Mouse (Mus musculus) forebrain, embryonic 16.5 days (tissue): ENCODE data around the gene Nop16. TPM values are rescaled to one million over a fixed set of nuclear protein-coding genes. Genes with fewer than 3 reads are reported as not detected.

Source experiments
- ATAC-seq: fragments of 200-750 bp; cut with Nextera tagmentation; 2 replicates; pipeline ENCODE4 v1.8.0; 2017; ENCODE audit warnings: mild to moderate bottlenecking, moderate library complexity
- H3K27ac ChIP-seq: fragments of 300-500 bp; sonication (generic); 2 replicates; pipeline ENCODE4 v1.5.1; 2014; ENCODE audit warnings: low read length, control low read depth
- H3K27me3 ChIP-seq: fragments of 300-500 bp; sonication (generic); replicated peaks from 2 replicates; pipeline ENCODE4 v1.6.1; 2014; ENCODE audit warnings: low read length; ENCODE audit not compliant: control insufficient read depth, insufficient read depth
- H3K36me3 ChIP-seq: fragments of 300-500 bp; sonication (generic); 2 replicates; pipeline ENCODE4 v1.6.1; 2014; ENCODE audit not compliant: control insufficient read depth, insufficient read depth
- H3K4me1 ChIP-seq: fragments of 300-500 bp; sonication (generic); replicated peaks from 2 replicates; pipeline ENCODE4 v1.6.1; 2014; ENCODE audit warnings: low read length; ENCODE audit not compliant: control insufficient read depth, insufficient read depth
- H3K4me2 ChIP-seq: fragments of 300-500 bp; sonication (generic); 2 replicates; pipeline ENCODE4 v1.6.1; 2014; ENCODE audit warnings: mild to moderate bottlenecking, low read length, control low read depth
- H3K4me3 ChIP-seq: fragments of 300-500 bp; sonication (generic); replicated peaks from 2 replicates; pipeline ENCODE4 v1.5.1; 2014; ENCODE audit warnings: mild to moderate bottlenecking, low read length, control low read depth
- H3K9ac ChIP-seq: fragments of 300-500 bp; sonication (generic); replicated peaks from 2 replicates; pipeline ENCODE4 v1.6.1; 2014; ENCODE audit warnings: low read depth, low read length, control low read depth
- H3K9me3 ChIP-seq: fragments of 300-500 bp; sonication (generic); 2 replicates; pipeline ENCODE4 v1.6.1; 2016; ENCODE audit warnings: low read length; ENCODE audit not compliant: control insufficient read depth
- WGBS: fragments of 180-500 bp; shearing (Covaris S2); extraction: QIAGEN DNeasy Blood & Tissue Kit; methylation state at CpG from one replicate; pipeline ENCODE4 v1.1.7; 2014; 5-methylcytosine and 5-hydroxymethylcytosine counted together
- polyA plus RNA-seq: library from polyadenylated mRNA; unstranded; fragments of >200 nt; fragmentation: Nextera tagmentation; extraction: Ambion mirVana; gene quantifications from 2 replicates; pipeline ENCODE4 v1.2.1, GENCODE M21; 2015

The Nop16 gene
- 67.7 and 69.8 TPM in 2 replicates for polyA plus RNA-seq

GRCm38 (mm10) chr13:54589996-54590951 lies at the start of gene Nop16, which contains the start of gene Higd2a:
TSS of gene Nop16 (minus strand) at chr13:54590090.
TSS of gene Higd2a (plus strand) at chr13:54590207.
- under 1% methylated on average over 51 of the region's 51 CpGs for WGBS

GRCm38 (mm10) chr13:54635011-54635410 lies 45.1 kb upstream of the Nop16 start:
- no peak for ATAC-seq
- no peak overlapping the region for H3K4me2 ChIP-seq
- H3K27ac ChIP-seq: no peak overlapping the region
- WGBS: 96% methylated on average over 3 of the region's 3 CpGs
- peaks cover 12% of the 10 kb centered on the region for H3K36me3 ChIP-seq
- no peak overlapping the region for H3K4me3 ChIP-seq
- H3K4me1 ChIP-seq: no peaks in the 10 kb centered on the region
- H3K9ac ChIP-seq: no peak overlapping the region
- H3K27me3 ChIP-seq: no peaks in the 10 kb centered on the region
- no peaks in the 10 kb centered on the region for H3K9me3 ChIP-seq

More at GRCm38 (mm10) chr13:54589996-54590951, at the start of gene Nop16, which contains the start of gene Higd2a:
- peak; percentile 97 for ATAC-seq
- Histone ChIP-seq H3K9ac (peak within 1 kb of the TSS; percentile 83), H3K27me3 (no peaks in the 10 kb centered on the region), H3K4me2 (peak within 1 kb of the TSS; percentile 79), H3K36me3 (no peaks in the 10 kb centered on the region), H3K9me3 (no peaks in the 10 kb centered on the region), H3K4me1 (peaks cover 25% of the 10 kb centered on the region), H3K27ac (peak within 1 kb of the TSS; percentile 90), H3K4me3 (peak within 1 kb of the TSS; percentile 92)

GRCm38 (mm10) chr13:54632731-54633277 lies 42.9 kb upstream of the Nop16 start:
- Histone ChIP-seq H3K4me2 (no peak overlapping the region), H3K9ac (no peak overlapping the region), H3K27ac (no peak overlapping the region), H3K4me3 (no peak overlapping the region), H3K36me3 (no peaks in the 10 kb centered on the region; the same call in 1 of the 2 replicates), H3K27me3 (no peaks in the 10 kb centered on the region), H3K9me3 (no peaks in the 10 kb centered on the region), H3K4me1 (no peaks in the 10 kb centered on the region)
- 65% methylated on average over 3 of the region's 3 CpGs for WGBS
- ATAC-seq: no peak

- no peak overlapping the region for H3K27ac ChIP-seq
- H3K27me3 ChIP-seq: no peaks in the 10 kb centered on the region
- no peaks in the 10 kb centered on the region for H3K9me3 ChIP-seq
- H3K9ac ChIP-seq: no peak overlapping the region
- H3K4me3 ChIP-seq: no peak overlapping the region
- peaks cover 6% of the 10 kb centered on the region; the same call in 1 of the 2 replicates for H3K4me1 ChIP-seq
- no peak overlapping the region for H3K4me2 ChIP-seq
- H3K36me3 ChIP-seq: no peaks in the 10 kb centered on the region
- no peak for ATAC-seq
- 83% methylated on average over 4 of the region's 4 CpGs for WGBS
Measured at GRCm38 (mm10) chr13:54629128-54629527, 39.2 kb upstream of the Nop16 start.

- under 1% methylated on average over 27 of the region's 27 CpGs for WGBS
- Histone ChIP-seq H3K4me3 (peak overlapping the region; percentile 98), H3K4me1 (peaks cover 22% of the 10 kb centered on the region), H3K36me3 (no peaks in the 10 kb centered on the region), H3K9me3 (no peaks in the 10 kb centered on the region), H3K4me2 (peak overlapping the region; percentile 97), H3K9ac (peak overlapping the region; percentile 94), H3K27me3 (no peaks in the 10 kb centered on the region), H3K27ac (peak overlapping the region; percentile 88)
- no peak for ATAC-seq
Measured at GRCm38 (mm10) chr13:54621960-54622521, 32.2 kb upstream of the Nop16 start.

- Histone ChIP-seq H3K27ac (peak within 1 kb of the TSS; percentile 88), H3K4me3 (peak within 1 kb of the TSS; percentile 98), H3K4me2 (peak within 1 kb of the TSS; percentile 97), H3K4me1 (peaks cover 22% of the 10 kb centered on the region), H3K9ac (peak within 1 kb of the TSS; percentile 94), H3K36me3 (no peaks in the 10 kb centered on the region), H3K27me3 (no peaks in the 10 kb centered on the region), H3K9me3 (no peaks in the 10 kb centered on the region)
- 11% methylated on average over 44 of the region's 44 CpGs for WGBS
- peak; percentile 100 for ATAC-seq
Measured at GRCm38 (mm10) chr13:54621155-54621932, 31.5 kb upstream of the Nop16 start, which contains the start of gene Faf2. TSS of gene Faf2 (plus strand) at chr13:54621784.

- Histone ChIP-seq H3K36me3 (no peaks in the 10 kb centered on the region), H3K27me3 (no peaks in the 10 kb centered on the region), H3K9ac (no peak overlapping the region), H3K4me1 (no peaks in the 10 kb centered on the region), H3K9me3 (no peaks in the 10 kb centered on the region), H3K4me2 (no peak overlapping the region), H3K4me3 (no peak overlapping the region), H3K27ac (no peak overlapping the region)
- ATAC-seq: no peak
- 73% methylated on average over 6 of the region's 6 CpGs for WGBS
Measured at GRCm38 (mm10) chr13:54616998-54617397, 27.1 kb upstream of the Nop16 start.

- no peak overlapping the region for H3K4me3 ChIP-seq
- H3K4me1 ChIP-seq: peaks cover 5% of the 10 kb centered on the region
- no peak overlapping the region for H3K27ac ChIP-seq
- H3K36me3 ChIP-seq: no peaks in the 10 kb centered on the region
- no peaks in the 10 kb centered on the region for H3K9me3 ChIP-seq
- no peak for ATAC-seq
- WGBS: 81% methylated on average over 8 of the region's 8 CpGs
- H3K27me3 ChIP-seq: no peaks in the 10 kb centered on the region
- no peak overlapping the region for H3K9ac ChIP-seq
- no peak overlapping the region for H3K4me2 ChIP-seq
Measured at GRCm38 (mm10) chr13:54616307-54616706, 26.4 kb upstream of the Nop16 start.
